Mouse (Mus musculus) E14TG2a.4 (cell line): ENCODE data around the gene Pdzd2.

Experiments
- CTCF ChIP-seq: conservative IDR thresholded peaks from 2 replicates; pipeline ENCODE4 v1.5.1; 2014; ENCODE audit warnings: low read length
- NANOG ChIP-seq: IDR thresholded peaks from 2 replicates; pipeline ENCODE4 v1.6.1; 2014; ENCODE audit warnings: borderline replicate concordance, low read length, mixed read lengths

DNA sequence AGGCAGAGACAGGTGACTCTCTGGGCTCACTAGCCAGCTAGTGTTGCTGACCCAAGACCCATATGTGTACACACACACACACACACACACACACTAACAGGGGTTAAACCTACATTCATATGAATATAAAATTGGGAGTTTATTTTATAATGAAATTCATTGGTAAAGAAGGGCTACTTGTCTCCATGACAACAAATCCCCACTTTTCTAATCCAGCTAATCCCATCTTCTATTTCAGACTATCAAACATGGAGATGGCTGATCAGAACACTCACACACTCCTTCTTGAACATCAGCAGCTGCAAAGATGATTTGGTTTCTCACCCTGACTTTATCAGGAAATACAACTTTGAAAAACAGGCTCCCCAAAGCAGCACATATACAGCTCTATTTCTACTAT lies 245.6 kb downstream of the Pdzd2 start:
- TF ChIP-seq CTCF = no peak
- no peak for TF ChIP-seq NANOG
